Mouse (Mus musculus) G1E-ER4 (cell line): ENCODE measurements around the gene Slc38a1. TPM values are rescaled to one million over a fixed set of nuclear protein-coding genes. Genes with fewer than 3 reads are reported as not detected.

Experiments
- GATA1 ChIP-seq: IDR thresholded peaks from one replicate; pipeline ENCODE4 v1.8.0; 2012; ENCODE audit warnings: low read length, inconsistent platforms
- polyA plus RNA-seq: library from polyadenylated mRNA; stranded (reverse); fragments of >175 nt; gene quantifications from 2 replicates; pipeline ENCODE4 v1.2.3, GENCODE M21; 2012

The Slc38a1 gene
- polyA plus RNA-seq, 1 experiment = not detected

DNA sequence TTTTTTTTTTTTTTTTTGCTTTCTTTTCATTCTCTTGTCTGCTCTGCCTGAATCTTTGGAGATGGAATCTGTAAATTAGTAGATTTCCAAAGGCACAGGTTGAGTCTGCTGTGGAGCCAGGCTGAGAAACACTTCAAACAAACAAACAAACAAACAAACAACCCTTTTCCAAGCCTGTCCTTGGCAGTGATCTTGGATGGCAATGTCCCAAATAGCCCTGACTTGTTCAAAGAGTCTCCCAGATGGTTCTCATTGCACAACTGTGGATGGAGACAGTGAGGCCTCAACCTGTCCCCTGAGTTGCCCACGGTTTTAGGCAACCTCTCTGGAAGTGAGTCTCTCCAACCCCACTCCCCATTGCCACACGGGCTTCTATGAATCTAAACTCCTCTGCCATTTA, 4.1 kb downstream of the Slc38a1 start:
- no peak for TF ChIP-seq GATA1

DNA sequence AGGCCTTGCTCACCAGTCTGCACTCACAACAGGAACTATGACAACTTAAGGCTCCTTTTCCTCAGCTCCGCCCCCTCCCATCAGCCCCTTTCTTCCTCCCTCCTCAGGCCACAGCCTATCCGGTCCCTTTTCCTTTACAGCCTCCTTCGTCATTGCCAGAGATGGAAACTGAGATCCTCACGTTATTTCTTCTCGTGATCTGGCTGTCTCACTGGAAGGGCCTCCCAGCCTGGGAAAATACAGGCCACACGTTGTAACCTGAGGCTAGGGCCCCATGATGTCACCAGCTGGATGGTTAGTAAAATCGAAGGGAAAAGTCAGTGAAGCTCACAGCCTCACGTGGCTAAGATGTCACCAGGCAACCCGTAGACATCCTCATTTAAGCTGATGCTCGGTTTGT, 4.5 kb downstream of the Slc38a1 start:
- no peak for TF ChIP-seq GATA1

DNA sequence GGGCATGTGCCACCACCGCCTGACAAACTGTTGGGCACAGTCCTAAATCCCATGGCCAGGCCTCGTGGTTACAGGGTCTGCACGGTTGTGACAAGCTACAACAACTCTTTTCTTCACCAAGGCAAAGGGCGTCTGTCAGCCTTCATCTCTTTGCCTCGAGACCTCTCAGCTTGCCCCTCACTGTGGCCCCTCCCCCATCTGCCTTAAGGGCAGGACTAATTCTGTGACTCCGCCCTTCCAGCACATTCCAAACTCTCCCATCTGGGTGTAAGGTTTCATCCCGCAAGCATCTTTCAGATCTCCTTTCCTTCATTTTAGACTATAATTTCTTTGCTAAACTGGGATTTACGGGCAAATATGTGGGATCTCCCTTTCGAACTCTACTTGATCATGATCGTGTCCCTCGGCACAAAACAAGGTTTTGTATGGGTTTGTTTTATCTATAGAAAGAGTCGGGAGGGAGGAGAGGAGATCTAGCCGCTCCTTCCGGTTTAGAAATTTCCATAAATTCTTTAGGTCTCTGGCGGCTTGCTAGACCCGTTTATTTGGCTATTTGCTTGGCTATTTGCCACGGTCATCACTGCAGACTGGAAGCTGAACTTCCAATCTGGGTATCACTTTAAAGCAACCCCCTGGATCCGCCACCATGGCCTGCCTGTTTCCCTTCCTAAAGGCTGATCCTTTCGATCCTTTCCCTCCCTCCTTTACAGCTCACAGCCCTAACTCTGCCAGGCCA, 7.9 kb downstream of the Slc38a1 start:
- TF ChIP-seq GATA1 = no peak

DNA sequence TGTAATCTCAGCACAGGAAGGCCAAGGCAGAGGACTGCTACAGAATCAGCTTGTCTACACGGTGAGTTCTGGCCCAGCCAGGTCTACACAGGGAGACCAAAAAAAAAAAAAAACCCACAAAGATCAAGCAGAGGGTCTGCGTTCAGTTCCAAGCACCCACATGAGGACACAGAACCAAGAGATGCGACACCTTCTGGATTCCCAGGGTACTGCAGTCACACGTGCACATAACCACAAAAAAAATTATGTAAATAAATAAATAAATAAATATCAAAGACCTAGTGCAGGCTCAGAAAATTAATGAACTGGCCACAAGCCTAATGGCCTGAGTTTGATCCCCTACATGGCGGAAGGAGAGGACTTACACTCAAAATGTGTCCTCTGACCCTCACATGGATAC, 10.5 kb downstream of the Slc38a1 start:
- TF ChIP-seq GATA1 = no peak

DNA sequence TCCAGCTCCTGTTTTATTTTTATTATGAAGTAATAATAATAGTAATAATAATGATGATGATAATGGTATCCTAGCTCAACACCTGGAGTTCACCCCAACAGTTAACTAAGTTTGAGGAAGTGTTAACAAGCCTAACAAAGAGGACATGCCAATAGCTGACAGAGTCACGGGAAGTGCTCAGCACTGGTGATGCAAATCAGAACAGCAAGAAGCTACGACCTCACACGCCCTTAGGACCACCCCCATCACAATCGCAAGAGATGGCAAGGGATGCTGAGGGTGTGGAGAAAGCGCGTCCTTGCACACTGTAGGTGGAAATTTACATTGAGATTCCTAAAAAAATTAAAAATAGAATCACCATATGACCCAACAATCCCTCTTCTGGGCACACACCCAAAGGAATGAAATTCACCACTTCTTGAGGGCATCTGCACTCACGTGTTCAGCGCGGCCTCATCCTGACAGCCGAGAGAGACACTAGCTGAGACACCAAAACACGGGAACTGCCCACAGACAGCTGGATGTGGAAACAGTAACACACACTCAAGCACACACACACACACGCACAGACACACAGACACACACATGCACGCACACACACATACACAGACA, 11.5 kb downstream of the Slc38a1 start:
- TF ChIP-seq GATA1 = no peak

DNA sequence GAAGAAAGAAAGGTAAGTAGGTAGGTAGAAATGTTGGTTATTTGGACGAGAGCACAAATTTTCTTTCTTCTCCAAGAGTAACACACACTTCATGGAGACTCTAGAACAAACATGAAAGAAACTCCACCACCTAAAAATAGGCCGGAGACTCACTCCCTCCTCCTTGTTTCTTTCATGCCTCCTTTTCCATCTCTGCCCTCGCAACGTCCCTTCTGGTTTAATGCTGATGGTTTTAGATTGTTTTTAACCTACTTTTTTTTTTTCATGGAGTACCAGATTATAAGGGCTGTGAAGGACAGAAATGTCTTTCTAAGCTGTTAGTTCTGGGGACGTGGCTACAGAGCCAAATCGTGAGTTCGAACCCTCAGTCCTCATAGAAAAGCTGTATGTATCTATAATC, 14.5 kb downstream of the Slc38a1 start:
- no peak for TF ChIP-seq GATA1

DNA sequence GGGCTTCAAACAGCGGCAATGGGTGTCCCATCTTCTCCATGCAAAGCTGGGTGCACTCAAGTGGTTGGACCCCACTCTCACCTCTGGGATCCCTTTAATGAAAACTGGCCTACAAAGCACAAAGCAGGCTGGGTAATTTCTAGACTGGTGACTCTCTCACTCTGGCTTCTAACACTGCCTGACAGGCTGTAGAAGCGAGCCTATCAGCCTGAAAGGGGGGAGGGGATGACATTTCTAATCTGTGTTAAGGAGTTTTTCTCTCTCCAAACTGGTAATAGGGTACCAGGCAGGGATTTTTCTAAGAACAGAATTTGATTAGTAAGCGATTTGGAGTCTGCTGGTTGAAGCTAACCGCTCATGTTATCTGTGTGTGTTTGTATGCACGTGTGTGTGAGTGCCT, 15.8 kb downstream of the Slc38a1 start:
- TF ChIP-seq GATA1 = no peak

DNA sequence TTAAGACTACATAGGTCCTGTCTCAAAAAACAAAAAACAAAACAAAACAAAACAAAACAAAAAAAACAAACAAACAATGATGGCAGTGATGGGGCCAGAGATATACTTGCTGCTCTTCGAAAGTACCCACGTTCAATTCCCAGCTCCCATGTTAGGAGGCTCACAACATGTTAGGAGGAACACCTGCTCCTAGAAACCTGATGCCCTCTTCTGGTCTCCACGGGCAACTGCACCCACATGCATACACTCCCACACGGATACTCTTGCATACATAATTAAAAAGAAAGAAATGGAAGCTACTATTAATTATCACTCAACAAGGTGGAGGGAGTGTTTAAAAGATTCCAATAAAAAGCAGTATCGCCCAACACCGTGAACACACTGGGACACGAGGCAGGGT, 20.3 kb downstream of the Slc38a1 start:
- TF ChIP-seq GATA1 = no peak

DNA sequence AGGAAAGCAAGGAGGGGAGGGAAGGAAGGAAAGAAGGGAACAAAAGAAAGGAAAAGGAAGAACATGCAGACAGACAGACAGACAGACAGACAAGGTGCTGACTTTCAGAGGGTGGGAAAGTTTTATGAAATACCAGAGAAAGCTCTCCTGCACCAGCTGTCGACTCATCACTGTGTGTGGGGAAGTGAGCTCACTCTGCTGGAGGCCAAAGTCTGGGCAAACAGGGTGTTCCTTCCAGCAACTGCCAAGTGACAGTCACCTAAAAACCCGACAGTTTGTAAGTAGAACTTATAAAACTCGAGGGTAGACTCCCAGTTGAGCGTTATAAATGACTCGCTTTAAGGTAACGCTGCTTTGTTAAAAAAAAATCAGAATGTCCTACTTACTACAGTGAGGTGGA, 21.0 kb downstream of the Slc38a1 start:
- TF ChIP-seq GATA1 = no peak

DNA sequence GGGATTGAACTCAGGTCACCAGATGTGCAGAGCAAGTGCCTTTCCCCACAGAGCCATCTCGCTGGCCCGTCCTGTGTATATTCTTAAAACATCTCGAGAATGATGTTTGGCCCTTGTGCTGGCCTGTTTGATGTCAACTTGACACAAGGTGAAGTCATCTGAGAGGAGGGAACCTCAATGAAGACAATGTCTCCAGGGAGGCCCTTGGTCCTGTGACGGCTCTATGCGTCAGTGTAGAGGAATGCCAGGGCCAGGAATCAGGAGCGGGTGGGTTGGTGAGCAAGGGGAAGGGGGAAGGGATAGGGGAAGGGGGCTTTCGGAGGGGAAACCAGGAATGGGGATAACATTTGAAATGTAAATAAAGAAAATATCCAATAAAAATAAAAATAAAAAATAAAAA, 25.2 kb downstream of the Slc38a1 start:
- no peak for TF ChIP-seq GATA1

DNA sequence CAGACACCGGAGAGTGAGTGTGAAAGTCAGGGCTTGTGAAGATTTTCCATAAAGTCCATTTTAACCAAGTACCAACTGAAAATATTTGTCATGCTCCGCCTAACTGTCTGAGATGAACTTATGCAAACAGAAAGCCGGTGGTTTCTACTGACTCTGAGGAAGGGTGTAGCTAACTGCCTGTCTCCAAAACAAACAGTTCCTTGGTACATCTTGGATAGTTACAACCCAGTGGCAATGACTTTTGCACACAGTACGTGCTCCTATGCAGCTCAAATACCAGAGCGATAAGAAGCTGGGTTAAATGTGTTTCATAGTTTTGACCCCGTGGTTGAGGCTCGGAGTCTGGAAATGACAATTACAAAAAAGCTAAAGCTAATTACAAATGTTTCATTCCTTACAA, 34.0 kb downstream of the Slc38a1 start:
- TF ChIP-seq GATA1 = no peak

DNA sequence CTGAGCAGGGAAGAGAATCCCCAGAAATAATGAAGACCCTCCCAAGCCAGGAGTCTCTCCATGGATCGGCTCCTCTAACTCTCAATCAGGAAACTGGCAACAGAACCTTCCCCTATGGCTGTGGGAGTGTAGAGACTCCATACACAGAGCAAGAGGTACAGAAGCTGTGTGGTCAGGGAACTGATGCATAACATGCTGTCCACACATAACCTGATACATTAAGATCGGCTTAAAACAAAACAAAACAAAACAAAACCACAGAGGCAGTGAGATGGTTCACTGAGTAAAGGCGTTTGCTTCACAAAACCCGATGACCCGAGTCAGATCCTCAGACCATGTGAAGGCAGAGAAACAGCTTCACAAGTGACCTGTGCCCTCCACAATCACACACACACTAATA, 35.3 kb downstream of the Slc38a1 start:
- no peak for TF ChIP-seq GATA1

DNA sequence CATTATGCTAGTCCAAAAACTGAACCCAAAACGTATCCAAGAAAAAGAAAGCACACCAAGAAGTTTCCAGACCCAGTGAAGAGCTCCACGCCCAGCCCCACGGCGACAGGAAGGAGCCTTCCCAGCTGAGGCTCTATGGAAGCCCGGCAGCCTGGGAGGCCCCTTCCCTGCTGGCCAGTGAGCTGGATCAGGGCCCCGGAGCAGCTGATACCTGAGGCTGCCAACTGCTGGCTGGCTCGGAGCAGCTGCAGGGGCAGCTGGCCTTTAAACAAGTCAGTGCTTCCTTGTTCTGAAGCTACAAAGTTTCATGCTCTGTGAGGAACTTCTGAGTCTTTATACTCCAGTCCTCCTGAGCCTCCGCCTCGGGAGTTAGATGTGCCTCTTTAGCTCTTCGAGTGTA, 38.4 kb downstream of the Slc38a1 start:
- TF ChIP-seq GATA1 = no peak

DNA sequence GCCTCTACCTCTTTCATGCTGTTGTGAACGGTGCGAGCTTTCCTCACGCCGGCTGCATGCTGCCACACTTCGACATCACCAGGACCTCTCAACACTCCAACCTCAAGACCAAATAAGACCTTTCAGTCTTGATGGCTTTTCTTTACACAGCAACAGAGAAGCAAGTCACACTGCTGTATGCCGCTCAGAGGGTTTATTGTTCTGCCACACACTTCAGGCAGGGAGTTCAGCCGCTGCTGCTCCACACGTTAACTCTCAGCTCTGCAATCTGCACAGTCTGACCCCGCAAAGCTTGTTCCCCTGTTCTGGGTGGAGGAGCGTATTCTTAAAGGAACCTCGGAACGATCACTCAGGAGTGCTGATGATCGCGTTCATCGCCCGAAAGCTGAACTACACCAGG, 40.7 kb downstream of the Slc38a1 start:
- no peak for TF ChIP-seq GATA1

DNA sequence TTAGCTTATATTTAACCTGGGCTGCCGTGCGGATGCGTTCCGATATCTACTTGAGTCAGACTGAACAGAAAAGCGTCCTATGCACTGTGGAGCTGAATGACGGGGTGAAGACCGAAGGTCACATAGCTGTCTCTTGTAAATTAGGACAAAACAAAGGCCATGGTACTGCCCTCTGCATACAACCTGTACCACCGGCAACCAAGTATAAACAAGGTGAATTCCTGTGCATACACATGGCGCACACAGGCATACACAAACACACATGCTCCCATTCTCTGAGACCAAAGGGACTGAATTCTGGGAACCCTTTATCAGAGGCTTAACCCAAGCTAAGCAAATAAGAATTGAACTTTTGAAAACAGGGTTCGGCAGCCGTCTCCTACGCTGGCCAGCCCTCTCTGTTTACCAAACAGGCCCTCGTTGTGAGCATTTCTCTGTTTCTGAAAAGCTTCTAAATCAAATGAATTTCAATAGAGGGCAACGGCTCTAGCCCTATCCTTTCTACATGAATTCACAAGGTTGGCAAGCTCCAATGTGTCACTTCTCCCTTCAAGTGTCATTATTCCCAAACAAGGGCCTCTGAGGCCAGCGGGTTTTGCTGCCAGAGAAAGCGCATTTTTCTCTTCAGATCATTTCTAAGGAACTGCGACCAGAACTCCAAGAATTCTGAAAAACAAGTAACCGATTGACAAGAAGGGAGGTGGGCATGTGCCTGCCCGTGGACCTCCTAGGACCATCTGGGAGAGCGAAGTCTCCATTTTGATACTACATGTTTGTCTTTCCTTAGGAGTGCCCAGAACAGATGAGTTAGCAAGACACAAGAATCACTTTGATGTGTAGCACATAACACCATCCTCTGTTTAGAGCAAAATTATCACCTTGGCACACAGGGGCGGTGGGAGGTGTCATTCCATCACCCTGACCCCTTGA, 42.6 kb downstream of the Slc38a1 start:
- TF ChIP-seq GATA1 = no peak

DNA sequence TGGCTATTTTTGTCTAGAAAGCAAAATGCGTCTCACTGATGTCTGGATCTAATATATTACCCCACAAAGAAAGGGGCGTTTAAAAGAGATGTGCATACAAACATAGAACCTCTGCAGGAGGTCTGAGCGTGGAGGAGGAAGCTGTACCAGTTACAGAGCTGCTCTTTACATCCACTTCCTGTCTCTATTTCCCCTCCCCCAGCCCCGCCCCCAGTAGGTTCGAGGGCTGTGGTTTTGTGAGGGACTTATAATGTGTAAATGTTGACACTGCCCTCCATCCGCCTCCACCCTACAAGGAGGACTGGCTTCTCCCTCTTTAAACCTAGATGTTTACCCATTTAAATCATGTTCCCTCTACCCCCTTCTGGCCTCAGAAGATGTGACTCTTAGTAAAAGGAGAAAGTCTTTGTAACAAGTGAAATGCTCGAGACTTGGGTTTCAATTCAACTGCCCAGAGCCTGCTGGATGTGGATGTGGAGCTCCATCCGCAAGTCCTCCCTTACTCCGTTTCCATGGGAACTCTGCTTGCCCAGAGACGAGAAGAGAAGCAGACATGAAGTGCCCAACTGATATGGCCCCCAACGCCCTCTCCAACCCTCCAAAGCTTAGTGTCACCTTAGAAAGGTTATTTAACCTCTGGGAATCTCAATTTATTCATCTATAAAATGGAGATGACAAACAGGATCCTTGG, 43.7 kb downstream of the Slc38a1 start:
- no peak for TF ChIP-seq GATA1

DNA sequence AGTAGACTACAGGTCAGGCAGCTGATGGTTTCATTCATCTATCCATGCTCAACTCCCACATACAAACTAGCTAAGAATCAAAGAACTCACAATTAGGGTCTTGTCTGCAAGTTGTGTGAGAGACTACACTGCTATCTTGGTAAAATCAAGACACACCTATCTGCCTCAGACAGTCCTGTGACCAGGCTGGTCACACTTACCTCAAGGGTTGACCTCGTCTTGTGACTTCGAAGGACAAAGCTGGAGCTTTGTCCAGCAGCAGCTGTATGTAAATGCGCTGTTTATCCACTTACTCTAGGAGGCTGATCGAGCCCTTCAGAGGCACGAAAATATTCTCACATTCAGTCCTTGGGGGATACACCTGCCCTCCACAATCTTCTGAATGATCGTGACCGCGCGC, 45.6 kb downstream of the Slc38a1 start:
- no peak for TF ChIP-seq GATA1
